Mouse (Mus musculus): Measurements from ENCODE around the gene Ipo11.

DNA sequence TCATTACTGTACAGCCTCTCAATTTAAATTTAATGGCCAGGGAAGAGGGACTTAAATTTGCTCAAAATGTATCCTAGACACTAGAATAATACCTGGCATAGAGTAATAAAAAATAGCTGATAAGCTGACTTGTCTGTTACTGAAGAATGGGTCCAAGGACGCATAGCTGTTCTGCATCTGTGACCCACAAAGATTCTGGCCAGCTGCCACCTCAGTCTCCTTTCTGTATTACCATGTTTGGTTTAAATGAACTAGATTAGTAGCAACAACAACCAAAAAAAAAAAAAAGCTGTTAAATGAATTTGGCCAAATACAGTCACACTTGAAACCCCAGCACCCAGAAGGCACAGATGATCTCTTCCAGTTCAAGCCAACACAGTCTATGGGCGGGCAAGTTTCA is 7.6 kb downstream of the Ipo11 start:
- TF ChIP-seq CTCF (IDR thresholded peaks at IDR 0.05; ENCODE audit: control insufficient read depth, insufficient read depth, low read length) (no peak), POLR2A (IDR thresholded peaks at IDR 0.05; ENCODE audit: borderline replicate concordance, control insufficient read depth, low read depth, low read length) (no peak)
